Mouse (Mus musculus) limb, embryonic 14.5 days (tissue): ENCODE data around the gene Ears2. TPM values are rescaled to one million over a fixed set of nuclear protein-coding genes. Genes with fewer than 3 reads are reported as not detected.

Source experiments
- ATAC-seq: fragments of 200-750 bp; cut with Nextera tagmentation; 2 replicates; pipeline ENCODE4 v1.8.0; 2017; ENCODE audit warnings: low read depth, moderate number of reproducible peaks, moderate TSS enrichment; ENCODE audit not compliant: low FRiP score
- DNase-seq: peaks from one replicate; pipeline ENCODE4 v3.0.0-alpha.2; 2015; ENCODE audit warnings: low spot score
- H3K27ac ChIP-seq: fragments of 300-500 bp; sonication (generic); replicated peaks from 2 replicates; pipeline ENCODE4 v1.5.1; 2014; ENCODE audit warnings: low read depth, mild to moderate bottlenecking, low read length, moderate library complexity, mixed read lengths
- H3K27me3 ChIP-seq: fragments of 300-500 bp; sonication (generic); 2 replicates; pipeline ENCODE4 v1.6.1; 2014; ENCODE audit warnings: low read length, mixed read lengths; ENCODE audit not compliant: control insufficient read depth, insufficient read depth
- H3K36me3 ChIP-seq: fragments of 300-500 bp; sonication (generic); 2 replicates; pipeline ENCODE4 v1.6.1; 2014; ENCODE audit warnings: mild to moderate bottlenecking, low read length, moderate library complexity, mixed read lengths; ENCODE audit not compliant: control insufficient read depth, insufficient read depth
- H3K4me1 ChIP-seq: fragments of 300-500 bp; sonication (generic); 2 replicates; pipeline ENCODE4 v1.6.1; 2014; ENCODE audit warnings: antibody characterized with exemption, low read length, mixed read lengths; ENCODE audit not compliant: control insufficient read depth, insufficient read depth
- H3K4me2 ChIP-seq: fragments of 300-500 bp; sonication (generic); replicated peaks from 2 replicates; pipeline ENCODE4 v1.6.1; 2014; ENCODE audit warnings: low read depth, mild to moderate bottlenecking, low read length, moderate library complexity; ENCODE audit not compliant: severe bottlenecking
- H3K4me3 ChIP-seq: fragments of 300-500 bp; sonication (generic); replicated peaks from 2 replicates; pipeline ENCODE4 v1.5.1; 2014; ENCODE audit warnings: low read length
- H3K9ac ChIP-seq: fragments of 300-500 bp; sonication (generic); 2 replicates; pipeline ENCODE4 v1.6.1; 2014; ENCODE audit warnings: mild to moderate bottlenecking, low read depth, low read length, moderate library complexity; ENCODE audit not compliant: severe bottlenecking
- H3K9me3 ChIP-seq: fragments of 300-500 bp; sonication (generic); 2 replicates; pipeline ENCODE4 v1.6.1; 2016; ENCODE audit warnings: low read length; ENCODE audit not compliant: control insufficient read depth
- POLR2A ChIP-seq: fragments of 200-500 bp; IDR thresholded peaks from 2 replicates; pipeline ENCODE4 v1.8.0; 2012; ENCODE audit warnings: inconsistent platforms, mild to moderate bottlenecking, moderate library complexity, borderline replicate concordance; ENCODE audit not compliant: insufficient read depth, insufficient read length; ENCODE audit errors: extremely low read depth
- WGBS: fragments of 180-500 bp; shearing (Covaris S2); extraction: QIAGEN DNeasy Blood & Tissue Kit; methylation state at CpG from one replicate; pipeline ENCODE4 v1.1.7; 2014; 5-methylcytosine and 5-hydroxymethylcytosine counted together
- polyA plus RNA-seq, 2 experiments: library from polyadenylated mRNA; depleted of rRNA in 1 of 2; stranded (reverse) in 1 of 2; unstranded in 1 of 2; fragments of >200 nt; fragmentation: Nextera tagmentation in 1 of 2; extraction: Ambion mirVana in 1 of 2; gene quantifications; 2 replicates each; pipeline versions ENCODE4 v1.2.1 to v1.2.3; 2012 to 2014

Gene Ears2
- polyA plus RNA-seq, 2 experiments = 12.7 to 16.8 TPM

GRCm38 (mm10) chr7:122018978-122019377 is 48.1 kb downstream of the Ears2 start:
- WGBS = 87% methylated on average over 7 of the region's 7 CpGs
- TF ChIP-seq POLR2A = no peak
- no peak for ATAC-seq
- Histone ChIP-seq H3K27me3 (no peaks in the 10 kb centered on the region), H3K4me1 (peaks cover 32% of the 10 kb centered on the region), H3K4me3 (peak overlapping the region; percentile 16; the same call in 1 of the 2 replicates), H3K9me3 (no peaks in the 10 kb centered on the region), H3K9ac (no peak overlapping the region), H3K27ac (no peak overlapping the region), H3K36me3 (peaks cover 4% of the 10 kb centered on the region; the same call in 1 of the 2 replicates), H3K4me2 (peak overlapping the region; percentile 75; the same call in 1 of the 2 replicates)
- DNase-seq = no peak

- H3K9ac ChIP-seq = no peak overlapping the region
- no peak for TF ChIP-seq POLR2A
- peaks cover 4% of the 10 kb centered on the region; the same call in 1 of the 2 replicates for H3K36me3 ChIP-seq
- no peaks in the 10 kb centered on the region for H3K9me3 ChIP-seq
- DNase-seq (no peak), ATAC-seq (no peak)
- no peaks in the 10 kb centered on the region for H3K27me3 ChIP-seq
- no peak overlapping the region for H3K4me3 ChIP-seq
- 76% methylated on average over 3 of the region's 3 CpGs for WGBS
- H3K4me2 ChIP-seq = no peak overlapping the region
- H3K27ac ChIP-seq = no peak overlapping the region
- peaks cover 32% of the 10 kb centered on the region for H3K4me1 ChIP-seq
Measured at GRCm38 (mm10) chr7:122018247-122018646, 48.8 kb downstream of the Ears2 start.

- Histone ChIP-seq H3K36me3 (peaks cover 20% of the 10 kb centered on the region), H3K27ac (0 out of 2 replicates have a peak overlapping the region, but pooled peaks have one; percentile 27), H3K9me3 (no peaks in the 10 kb centered on the region), H3K4me3 (no peak overlapping the region), H3K9ac (0 out of 2 replicates have a peak overlapping the region, but pooled peaks have one; percentile 12), H3K4me1 (peaks cover 32% of the 10 kb centered on the region), H3K4me2 (no peak overlapping the region), H3K27me3 (no peaks in the 10 kb centered on the region)
- WGBS = 27% methylated on average over 10 of the region's 10 CpGs
- no peak for TF ChIP-seq POLR2A
- 0 out of 2 replicates have a peak, but pooled peaks have one; percentile 4 for ATAC-seq
- DNase-seq = no peak
Measured at GRCm38 (mm10) chr7:122015734-122016133, 51.3 kb downstream of the Ears2 start.

GRCm38 (mm10) chr7:122015105-122015504 is 52.0 kb downstream of the Ears2 start:
- no peak overlapping the region for H3K9ac ChIP-seq
- TF ChIP-seq POLR2A = no peak
- H3K9me3 ChIP-seq = no peaks in the 10 kb centered on the region
- 38% methylated on average over 8 of the region's 8 CpGs for WGBS
- ATAC-seq (peak; percentile 74), DNase-seq (peak; percentile 56)
- H3K4me3 ChIP-seq = no peak overlapping the region
- peaks cover 26% of the 10 kb centered on the region for H3K36me3 ChIP-seq
- peaks cover 32% of the 10 kb centered on the region for H3K4me1 ChIP-seq
- H3K4me2 ChIP-seq = no peak overlapping the region
- no peaks in the 10 kb centered on the region for H3K27me3 ChIP-seq
- 0 out of 2 replicates have a peak overlapping the region, but pooled peaks have one; percentile 27 for H3K27ac ChIP-seq

GRCm38 (mm10) chr7:122012949-122013348 is 54.1 kb downstream of the Ears2 start:
- Histone ChIP-seq H3K27ac (no peak overlapping the region), H3K9ac (no peak overlapping the region), H3K4me2 (no peak overlapping the region), H3K4me1 (peaks cover 17% of the 10 kb centered on the region), H3K27me3 (no peaks in the 10 kb centered on the region), H3K9me3 (no peaks in the 10 kb centered on the region), H3K4me3 (no peak overlapping the region), H3K36me3 (peaks cover 44% of the 10 kb centered on the region)
- no peak for TF ChIP-seq POLR2A
- ATAC-seq = no peak
- no peak for DNase-seq
- WGBS = 87% methylated on average over 10 of the region's 10 CpGs

GRCm38 (mm10) chr7:122012370-122012769 is 54.7 kb downstream of the Ears2 start:
- ATAC-seq (no peak), DNase-seq (no peak)
- peaks cover 50% of the 10 kb centered on the region for H3K36me3 ChIP-seq
- no peaks in the 10 kb centered on the region for H3K9me3 ChIP-seq
- no peak overlapping the region for H3K4me3 ChIP-seq
- peaks cover 17% of the 10 kb centered on the region for H3K4me1 ChIP-seq
- no peak overlapping the region for H3K9ac ChIP-seq
- H3K4me2 ChIP-seq = no peak overlapping the region
- H3K27ac ChIP-seq = no peak overlapping the region
- H3K27me3 ChIP-seq = no peaks in the 10 kb centered on the region
- TF ChIP-seq POLR2A = no peak
- WGBS = 96% methylated on average over 4 of the region's 4 CpGs
